In genomic region chr2:28374838-28375237, GRCm38 (mm10) we compare ENCODE assay signal across 8 mouse cellular contexts.
A peak's percentile ranks its signal among the peaks of the same experiment; 100 is the strongest.
DNase-seq lines count a peak whose midpoint lies in the region; ATAC-seq and TF ChIP-seq lines count a peak whose summit lies in the region.

No protein-coding gene starts in this region.

- H3K4me2 ChIP-seq in forebrain, postnatal 0 days (ENCODE audit: low read depth), result no peak overlapping the region
- H3K4me2 ChIP-seq in forebrain, embryonic 15.5 days (replicated peaks), result no peak overlapping the region

- no peaks in the 10 kb centered on the region for H3K9me3 ChIP-seq in forebrain, postnatal 0 days (ENCODE audit: low read length)
- H3K9me3 ChIP-seq in forebrain, embryonic 15.5 days, result no peaks in the 10 kb centered on the region
- H3K9me3 ChIP-seq in MEL (replicated peaks; ENCODE audit: insufficient read depth, low read length), result no peaks in the 10 kb centered on the region

- no peak overlapping the region for H3K9ac ChIP-seq in forebrain, postnatal 0 days
- no peak overlapping the region for H3K9ac ChIP-seq in forebrain, embryonic 15.5 days (replicated peaks)
- H3K9ac ChIP-seq in MEL (ENCODE audit: control insufficient read depth, low read depth, low read length, poor library complexity, severe bottlenecking), result no peak overlapping the region

- no peak for DNase-seq in forebrain, postnatal 0 days
- peak; percentile 54 for DNase-seq in MEL (ENCODE audit: low read depth, low spot score)
- peak; percentile 79 to 86 for DNase-seq in cerebellum, adult 18-20 months
- DNase-seq in large intestine, adult 2 months (ENCODE audit: low read depth, low spot score), result peak; percentile 18
- DNase-seq in lung, postnatal 25 days (ENCODE audit: low spot score), result peak; percentile 57
- DNase-seq in splenic B cell, adult 2 months (ENCODE audit: low read depth, low spot score), result peak; percentile 31

- no peak for TF ChIP-seq EP300 in MEL (IDR thresholded peaks at IDR 0.05; ENCODE audit: low read depth in 1 of 2, low read length in 2 of 2)

- no peak for TF ChIP-seq POLR2A in MEL (IDR thresholded peaks at IDR 0.05; ENCODE audit: control insufficient read depth in 1 of 2, insufficient read depth in 1 of 2, low read depth in 1 of 2, low read length in 2 of 2, poor library complexity in 1 of 2)

- TF ChIP-seq RAD21 in MEL (IDR thresholded peaks at IDR 0.05; ENCODE audit: low read depth, low read length), result peak; percentile 70

- ATAC-seq in forebrain, postnatal 0 days, result no peak
- no peak for ATAC-seq in forebrain, embryonic 15.5 days (replicated peaks)
- ATAC-seq in granulocyte monocyte progenitor cell, adult 5-6 weeks (replicated peaks; ENCODE audit: poor library complexity, severe bottlenecking), result peak; percentile 71

- H3K27ac ChIP-seq in forebrain, postnatal 0 days (ENCODE audit: low read depth, low read length), result no peak overlapping the region
- H3K27ac ChIP-seq in forebrain, embryonic 15.5 days (replicated peaks), result no peak overlapping the region
- no peak overlapping the region for H3K27ac ChIP-seq in MEL (ENCODE audit: control insufficient read depth, low read depth, low read length)

- H3K36me3 ChIP-seq in forebrain, postnatal 0 days (ENCODE audit: insufficient read depth), result no peaks in the 10 kb centered on the region
- H3K36me3 ChIP-seq in forebrain, embryonic 15.5 days, result no peaks in the 10 kb centered on the region
- no peaks in the 10 kb centered on the region for H3K36me3 ChIP-seq in MEL (ENCODE audit: control insufficient read depth in 1 of 2, insufficient read depth in 2 of 2, low read length in 2 of 2)
- H3K36me3 ChIP-seq in splenic B cell, adult 2 months (ENCODE audit: control insufficient read depth, insufficient read depth, low read length, poor library complexity, severe bottlenecking), result no peaks in the 10 kb centered on the region

- no peaks in the 10 kb centered on the region for H3K79me2 ChIP-seq in MEL (ENCODE audit: control insufficient read depth, insufficient read depth, low read length, poor library complexity)

- 26% methylated on average over 3 of the region's 3 CpGs for WGBS in forebrain, postnatal 0 days
- WGBS in forebrain, embryonic 15.5 days, result 10% methylated on average over 3 of the region's 3 CpGs
- 15% methylated on average over 3 of the region's 3 CpGs for WGBS in large intestine, adult 2 months

- H3K4me3 ChIP-seq in forebrain, postnatal 0 days (ENCODE audit: low read depth, low read length), result no peak overlapping the region
- no peak overlapping the region for H3K4me3 ChIP-seq in forebrain, embryonic 15.5 days
- no peak overlapping the region for H3K4me3 ChIP-seq in MEL (ENCODE audit: control insufficient read depth in 1 of 2, insufficient read depth in 1 of 2, low read depth in 2 of 2, low read length in 2 of 2)

- H3K4me1 ChIP-seq in forebrain, postnatal 0 days (ENCODE audit: insufficient read depth), result peaks cover 9% of the 10 kb centered on the region
- peaks cover 26% of the 10 kb centered on the region for H3K4me1 ChIP-seq in forebrain, embryonic 15.5 days
- no peaks in the 10 kb centered on the region for H3K4me1 ChIP-seq in MEL (ENCODE audit: control insufficient read depth in 1 of 2, insufficient read depth in 2 of 2, low read length in 2 of 2)

- TF ChIP-seq CTCF in forebrain, postnatal 0 days (IDR thresholded peaks at IDR 0.05; ENCODE audit: low read depth), result peak; percentile 77
- peak; percentile 58 to 87 (median 75) for TF ChIP-seq CTCF in MEL (IDR thresholded peaks at IDR 0.05 in 2 of 3, conservative IDR thresholded peaks at IDR 0.05 in 1 of 3; ENCODE audit: control insufficient read depth in 1 of 3, insufficient read depth in 1 of 3, low read depth in 2 of 3, low read length in 3 of 3, poor library complexity in 1 of 3, severe bottlenecking in 1 of 3)

- no peaks in the 10 kb centered on the region for H3K27me3 ChIP-seq in forebrain, postnatal 0 days (ENCODE audit: insufficient read depth, low read length)
- H3K27me3 ChIP-seq in forebrain, embryonic 15.5 days, result no peaks in the 10 kb centered on the region
- no peaks in the 10 kb centered on the region for H3K27me3 ChIP-seq in MEL (ENCODE audit: control insufficient read depth in 1 of 2, insufficient read depth in 2 of 2, low read length in 2 of 2)
- H3K27me3 ChIP-seq in splenic B cell, adult 2 months (ENCODE audit: control insufficient read depth, insufficient read depth, low read length, poor library complexity, severe bottlenecking), result no peaks in the 10 kb centered on the region; the same call in 1 of the 2 replicates

TF ChIP-seq in MEL, 35 proteins besides CTCF, POLR2A, EP300 and RAD21:
- TF ChIP-seq SMC3 (IDR thresholded peaks at IDR 0.05; ENCODE audit: low read depth, low read length) (peak; percentile 73), ZC3H11A (IDR thresholded peaks at IDR 0.05; ENCODE audit: low read depth, low read length) (peak; percentile 39; the same call in 1 of the 2 replicates), MEF2A (IDR thresholded peaks at IDR 0.05; ENCODE audit: extremely low read depth, insufficient replicate concordance, low read depth, low read length, poor library complexity, severe bottlenecking) (no peak), NELFE (IDR thresholded peaks at IDR 0.05; ENCODE audit: low read depth, low read length) (no peak), MAX (IDR thresholded peaks at IDR 0.05; ENCODE audit: low read length) (no peak), KAT2A (conservative IDR thresholded peaks at IDR 0.05; ENCODE audit: low read depth, low read length) (no peak), USF2 (IDR thresholded peaks at IDR 0.05; ENCODE audit: borderline replicate concordance in 1 of 2, insufficient read depth in 1 of 2, low read depth in 1 of 2, low read length in 2 of 2) (no peak)
